Mouse (Mus musculus) erythroblast, embryonic 14.5 days (primary cell): Measurements from ENCODE around the gene Frmd4a. TPM values are rescaled to one million over a fixed set of nuclear protein-coding genes. Genes with fewer than 3 reads are reported as not detected.

Source experiments
- H3K27me3 ChIP-seq: 2 replicates; pipeline ENCODE4 v1.6.1; 2012; ENCODE audit warnings: inconsistent platforms; ENCODE audit not compliant: control insufficient read depth
- H3K36me3 ChIP-seq: 2 replicates; pipeline ENCODE4 v1.6.1; 2012; ENCODE audit warnings: mild to moderate bottlenecking, inconsistent platforms; ENCODE audit not compliant: control insufficient read depth
- H3K4me1 ChIP-seq: 2 replicates; pipeline ENCODE4 v1.6.1; 2012; ENCODE audit warnings: inconsistent platforms; ENCODE audit not compliant: control insufficient read depth
- H3K4me3 ChIP-seq: replicated peaks from 2 replicates; pipeline ENCODE3; 2012; ENCODE audit warnings: moderate library complexity, mild to moderate bottlenecking, inconsistent platforms
- H3K9me3 ChIP-seq: 2 replicates; pipeline ENCODE4 v1.6.1; 2012; ENCODE audit warnings: low read length, inconsistent platforms, mixed read lengths; ENCODE audit not compliant: control insufficient read depth
- GATA1 ChIP-seq: IDR thresholded peaks from 2 replicates; pipeline ENCODE4 v1.6.1; 2012; ENCODE audit warnings: low read length, inconsistent platforms, mixed read lengths
- TAL1 ChIP-seq: IDR thresholded peaks from 3 replicates; pipeline ENCODE4 v1.6.1; 2012; ENCODE audit warnings: low read length, inconsistent platforms, mixed read lengths
- polyA plus RNA-seq: library from polyadenylated mRNA; stranded (reverse); fragments of >175 nt; gene quantifications from 2 replicates; pipeline ENCODE4 v1.2.3, GENCODE M21; 2012

Gene Frmd4a
- polyA plus RNA-seq, 1 experiment = 5.0 TPM

GRCm38 (mm10) chr2:4170189-4170588 is 152.7 kb downstream of the Frmd4a start:
- H3K4me1 ChIP-seq = no peaks in the 10 kb centered on the region
- H3K36me3 ChIP-seq = no peaks in the 10 kb centered on the region
- H3K4me3 ChIP-seq = no peak overlapping the region
- no peaks in the 10 kb centered on the region for H3K9me3 ChIP-seq
- no peaks in the 10 kb centered on the region for H3K27me3 ChIP-seq
- TF ChIP-seq TAL1 = no peak
- no peak for TF ChIP-seq GATA1

- TF ChIP-seq TAL1 = no peak
- Histone ChIP-seq H3K27me3 (no peaks in the 10 kb centered on the region), H3K4me3 (no peak overlapping the region), H3K4me1 (no peaks in the 10 kb centered on the region), H3K9me3 (no peaks in the 10 kb centered on the region), H3K36me3 (no peaks in the 10 kb centered on the region)
Measured at GRCm38 (mm10) chr2:4184991-4185390, 167.5 kb downstream of the Frmd4a start.

GRCm38 (mm10) chr2:4187521-4187920 is 170.0 kb downstream of the Frmd4a start:
- H3K9me3 ChIP-seq = no peaks in the 10 kb centered on the region
- no peaks in the 10 kb centered on the region for H3K36me3 ChIP-seq
- no peak overlapping the region for H3K4me3 ChIP-seq
- no peaks in the 10 kb centered on the region for H3K27me3 ChIP-seq
- TF ChIP-seq TAL1 = no peak
- H3K4me1 ChIP-seq = no peaks in the 10 kb centered on the region

- Histone ChIP-seq H3K36me3 (no peaks in the 10 kb centered on the region), H3K9me3 (no peaks in the 10 kb centered on the region), H3K4me1 (no peaks in the 10 kb centered on the region), H3K27me3 (no peaks in the 10 kb centered on the region), H3K4me3 (no peak overlapping the region)
- no peak for TF ChIP-seq GATA1
- no peak for TF ChIP-seq TAL1
Measured at GRCm38 (mm10) chr2:4188303-4188702, 170.8 kb downstream of the Frmd4a start.

- Histone ChIP-seq H3K4me3 (no peak overlapping the region), H3K27me3 (no peaks in the 10 kb centered on the region), H3K9me3 (no peaks in the 10 kb centered on the region), H3K36me3 (no peaks in the 10 kb centered on the region), H3K4me1 (no peaks in the 10 kb centered on the region)
- TF ChIP-seq TAL1 (no peak), GATA1 (no peak)
Measured at GRCm38 (mm10) chr2:4190345-4190744, 172.8 kb downstream of the Frmd4a start.

- H3K4me3 ChIP-seq = no peak overlapping the region
- TF ChIP-seq TAL1 (no peak), GATA1 (no peak)
- no peaks in the 10 kb centered on the region for H3K4me1 ChIP-seq
- no peaks in the 10 kb centered on the region for H3K9me3 ChIP-seq
- H3K27me3 ChIP-seq = no peaks in the 10 kb centered on the region
- no peaks in the 10 kb centered on the region for H3K36me3 ChIP-seq
Measured at GRCm38 (mm10) chr2:4190995-4191394, 173.5 kb downstream of the Frmd4a start.

- TF ChIP-seq GATA1 (no peak), TAL1 (no peak)
- H3K4me1 ChIP-seq = peaks cover 2% of the 10 kb centered on the region; the same call in 1 of the 2 replicates
- no peak overlapping the region for H3K4me3 ChIP-seq
- no peaks in the 10 kb centered on the region for H3K9me3 ChIP-seq
- H3K36me3 ChIP-seq = no peaks in the 10 kb centered on the region
- H3K27me3 ChIP-seq = no peaks in the 10 kb centered on the region
Measured at GRCm38 (mm10) chr2:4193206-4193605, 175.7 kb downstream of the Frmd4a start.

- H3K27me3 ChIP-seq = no peaks in the 10 kb centered on the region
- TF ChIP-seq TAL1 = no peak
- TF ChIP-seq GATA1 = no peak
- H3K4me3 ChIP-seq = no peak overlapping the region
- H3K9me3 ChIP-seq = no peaks in the 10 kb centered on the region
- H3K4me1 ChIP-seq = peaks cover 2% of the 10 kb centered on the region; the same call in 1 of the 2 replicates
- H3K36me3 ChIP-seq = no peaks in the 10 kb centered on the region
Measured at GRCm38 (mm10) chr2:4194324-4195014, 177.0 kb downstream of the Frmd4a start.

GRCm38 (mm10) chr2:4196041-4196440 is 178.5 kb downstream of the Frmd4a start:
- H3K36me3 ChIP-seq = no peaks in the 10 kb centered on the region

GRCm38 (mm10) chr2:4209234-4209633 is 191.7 kb downstream of the Frmd4a start:
- no peaks in the 10 kb centered on the region for H3K9me3 ChIP-seq
- no peaks in the 10 kb centered on the region for H3K36me3 ChIP-seq
- H3K4me3 ChIP-seq = no peak overlapping the region
- TF ChIP-seq TAL1 = no peak
- TF ChIP-seq GATA1 = no peak
- no peaks in the 10 kb centered on the region for H3K4me1 ChIP-seq
- H3K27me3 ChIP-seq = no peaks in the 10 kb centered on the region

More at GRCm38 (mm10) chr2:4196041-4196440, 178.5 kb downstream of the Frmd4a start:
- no peak overlapping the region for H3K4me3 ChIP-seq
- no peaks in the 10 kb centered on the region for H3K27me3 ChIP-seq
- no peaks in the 10 kb centered on the region for H3K9me3 ChIP-seq
- H3K4me1 ChIP-seq = peaks cover 2% of the 10 kb centered on the region; the same call in 1 of the 2 replicates
- TF ChIP-seq GATA1 (no peak), TAL1 (no peak)
